Mouse (Mus musculus) myocyte (in vitro differentiated cells): ENCODE results near the gene Atp1a4. TPM values are rescaled to one million over a fixed set of nuclear protein-coding genes. Genes with fewer than 3 reads are reported as not detected.
A peak's percentile ranks its signal among the peaks of the same experiment; 100 is the strongest.

Source experiments
- H3K27me3 ChIP-seq: one replicate; pipeline ENCODE4 v1.6.1; 2011; ENCODE audit not compliant: control insufficient read depth, insufficient read depth, insufficient read length
- H3K36me3 ChIP-seq: one replicate; pipeline ENCODE4 v1.6.1; 2011; ENCODE audit not compliant: control insufficient read depth, insufficient read depth
- H3K4me2 ChIP-seq: one replicate; pipeline ENCODE4 v1.6.1; 2011; ENCODE audit warnings: low read depth, control low read depth
- H3K4me3 ChIP-seq: one replicate; pipeline ENCODE4 v1.5.1; 2011; ENCODE audit warnings: mild to moderate bottlenecking, control low read depth, moderate library complexity
- H3K79me2 ChIP-seq: one replicate; pipeline ENCODE4 v1.6.1; 2011; ENCODE audit not compliant: control insufficient read depth, insufficient read depth
- H3ac ChIP-seq: one replicate; pipeline ENCODE4 v1.6.1; 2011; ENCODE audit not compliant: control insufficient read depth, insufficient read length
- CEBPB ChIP-seq: IDR thresholded peaks from 2 replicates; pipeline ENCODE4 v1.6.1; 2011; ENCODE audit warnings: mild to moderate bottlenecking, moderate library complexity; ENCODE audit not compliant: poor library complexity, insufficient read depth, severe bottlenecking
- E2F4 ChIP-seq: IDR thresholded peaks from one replicate; pipeline ENCODE4 v1.6.1; 2011; ENCODE audit warnings: mild to moderate bottlenecking, control low read depth, moderate library complexity; ENCODE audit not compliant: insufficient read depth
- MAX ChIP-seq: IDR thresholded peaks from one replicate; pipeline ENCODE4 v1.6.1; 2011; ENCODE audit warnings: low read depth, mild to moderate bottlenecking, control low read depth
- MYOD1 ChIP-seq, 3 experiments: IDR thresholded peaks; one replicate each; pipeline ENCODE4 v1.6.1; 2011; ENCODE audit warnings: control low read depth in 2 of 3, low read depth in 2 of 3, mild to moderate bottlenecking in 2 of 3, moderate library complexity in 1 of 3; ENCODE audit not compliant: insufficient read length in 2 of 3, control insufficient read depth in 1 of 3
- MYOG ChIP-seq, 3 experiments: IDR thresholded peaks; one replicate each; pipeline ENCODE4 v1.6.1; 2011; ENCODE audit warnings: control low read depth in 2 of 3, low read depth in 2 of 3, mild to moderate bottlenecking in 2 of 3; ENCODE audit not compliant: insufficient read length in 2 of 3, control insufficient read depth in 1 of 3, insufficient read depth in 1 of 3
- POLR2A ChIP-seq: IDR thresholded peaks from one replicate; pipeline ENCODE4 v1.6.1; 2011; ENCODE audit warnings: low read depth, mild to moderate bottlenecking, control low read depth, moderate library complexity; ENCODE audit not compliant: insufficient read length
- POLR2AphosphoS2 ChIP-seq: IDR thresholded peaks from one replicate; pipeline ENCODE4 v1.6.1; 2011; ENCODE audit warnings: low read depth, control low read depth; ENCODE audit not compliant: insufficient read length
- REST ChIP-seq: IDR thresholded peaks from one replicate; pipeline ENCODE4 v1.6.1; 2011; ENCODE audit warnings: mild to moderate bottlenecking, control low read depth, moderate library complexity; ENCODE audit not compliant: insufficient read depth, insufficient read length
- SRF ChIP-seq: IDR thresholded peaks from one replicate; pipeline ENCODE4 v1.6.1; 2011; ENCODE audit warnings: low read depth; ENCODE audit not compliant: control insufficient read depth, insufficient read length
- TCF12 ChIP-seq: IDR thresholded peaks from one replicate; pipeline ENCODE4 v1.6.1; 2011; ENCODE audit warnings: mild to moderate bottlenecking, control low read depth; ENCODE audit not compliant: poor library complexity, insufficient read depth, severe bottlenecking
- TCF3 ChIP-seq: IDR thresholded peaks from one replicate; pipeline ENCODE4 v1.6.1; 2011; ENCODE audit warnings: low read depth, control low read depth; ENCODE audit not compliant: insufficient read length
- USF1 ChIP-seq: IDR thresholded peaks from one replicate; pipeline ENCODE4 v1.6.1; 2011; ENCODE audit warnings: low read depth, mild to moderate bottlenecking, control low read depth, moderate library complexity
- polyA plus RNA-seq: library from polyadenylated mRNA; unstranded; fragments of >200 nt; fragmentation: generic; extraction: Trizol; gene quantifications from one replicate; pipeline ENCODE4 v1.2.1, GENCODE M21; 2012; ENCODE audit warnings: missing spikeins

The Atp1a4 gene
- polyA plus RNA-seq, 1 experiment, result 0.06 TPM

GRCm38 (mm10) chr1:172204033-172204813, 54.0 kb downstream of the Atp1a4 start:
- H3ac ChIP-seq, result no peak overlapping the region
- H3K4me2 ChIP-seq, result peak overlapping the region; percentile 88
- H3K36me3 ChIP-seq, result peaks cover 10% of the 10 kb centered on the region
- peaks cover 14% of the 10 kb centered on the region for H3K79me2 ChIP-seq
- H3K27me3 ChIP-seq, result no peaks in the 10 kb centered on the region
- H3K4me3 ChIP-seq, result no peak overlapping the region
- TF ChIP-seq USF1 (no peak), E2F4 (no peak), TCF12 (no peak), MAX (no peak), TCF3 (no peak), MYOD1 (IDR thresholded peaks at IDR 0.05; ENCODE audit: control insufficient read depth in 1 of 3, insufficient read length in 2 of 3, low read depth in 2 of 3) (no peak), POLR2AphosphoS2 (peak; percentile 55)

- Histone ChIP-seq H3K4me3 (no peak overlapping the region), H3K27me3 (no peaks in the 10 kb centered on the region), H3K36me3 (peaks cover 14% of the 10 kb centered on the region), H3ac (no peak overlapping the region), H3K79me2 (peaks cover 14% of the 10 kb centered on the region), H3K4me2 (no peak overlapping the region)
- TF ChIP-seq POLR2A, result peak; percentile 28
- no peak for TF ChIP-seq TCF3
- TF ChIP-seq SRF, result no peak
- peak; percentile 78 for TF ChIP-seq POLR2AphosphoS2
- no peak for TF ChIP-seq MAX
- TF ChIP-seq REST, result no peak
Measured at GRCm38 (mm10) chr1:172203566-172203965, 54.6 kb downstream of the Atp1a4 start.

GRCm38 (mm10) chr1:172202894-172203522, 55.2 kb downstream of the Atp1a4 start:
- H3K4me2 ChIP-seq, result no peak overlapping the region

GRCm38 (mm10) chr1:172201967-172202880, 56.0 kb downstream of the Atp1a4 start:
- peaks cover 14% of the 10 kb centered on the region for H3K79me2 ChIP-seq
- TF ChIP-seq POLR2A (peak; percentile 23), POLR2AphosphoS2 (peak; percentile 6), CEBPB (no peak)
- H3K4me3 ChIP-seq, result no peak overlapping the region
- H3K27me3 ChIP-seq, result no peaks in the 10 kb centered on the region
- no peak overlapping the region for H3K4me2 ChIP-seq
- H3K36me3 ChIP-seq, result peaks cover 26% of the 10 kb centered on the region
- no peak overlapping the region for H3ac ChIP-seq

More at GRCm38 (mm10) chr1:172202894-172203522, 55.2 kb downstream of the Atp1a4 start:
- Histone ChIP-seq H3K27me3 (no peaks in the 10 kb centered on the region), H3K79me2 (peaks cover 14% of the 10 kb centered on the region), H3ac (no peak overlapping the region), H3K36me3 (peaks cover 18% of the 10 kb centered on the region), H3K4me3 (no peak overlapping the region)
- no peak for TF ChIP-seq REST
- TF ChIP-seq USF1, result no peak
- no peak for TF ChIP-seq POLR2A
- no peak for TF ChIP-seq TCF3
- TF ChIP-seq MYOG (IDR thresholded peaks at IDR 0.05; ENCODE audit: control insufficient read depth in 1 of 3, insufficient read depth in 1 of 3, insufficient read length in 2 of 3, low read depth in 2 of 3), result no peak
- no peak for TF ChIP-seq MYOD1 (IDR thresholded peaks at IDR 0.05; ENCODE audit: control insufficient read depth in 1 of 3, insufficient read length in 2 of 3, low read depth in 2 of 3)
- no peak for TF ChIP-seq SRF
- no peak for TF ChIP-seq E2F4

GRCm38 (mm10) chr1:172200871-172201447, 57.3 kb downstream of the Atp1a4 start:
- Histone ChIP-seq H3ac (no peak overlapping the region), H3K79me2 (peaks cover 13% of the 10 kb centered on the region), H3K27me3 (no peaks in the 10 kb centered on the region), H3K36me3 (peaks cover 39% of the 10 kb centered on the region), H3K4me3 (no peak overlapping the region), H3K4me2 (no peak overlapping the region)
- TF ChIP-seq POLR2AphosphoS2 (peak; percentile 21), USF1 (no peak)
